Mouse (Mus musculus): ENCODE data around the gene Raver2. TPM values are rescaled to one million over a fixed set of nuclear protein-coding genes. Genes with fewer than 3 reads are reported as not detected.

Gene Raver2
- total and polyA plus RNA-seq, 3 experiments = 0.04 TPM; not detected in 2

DNA sequence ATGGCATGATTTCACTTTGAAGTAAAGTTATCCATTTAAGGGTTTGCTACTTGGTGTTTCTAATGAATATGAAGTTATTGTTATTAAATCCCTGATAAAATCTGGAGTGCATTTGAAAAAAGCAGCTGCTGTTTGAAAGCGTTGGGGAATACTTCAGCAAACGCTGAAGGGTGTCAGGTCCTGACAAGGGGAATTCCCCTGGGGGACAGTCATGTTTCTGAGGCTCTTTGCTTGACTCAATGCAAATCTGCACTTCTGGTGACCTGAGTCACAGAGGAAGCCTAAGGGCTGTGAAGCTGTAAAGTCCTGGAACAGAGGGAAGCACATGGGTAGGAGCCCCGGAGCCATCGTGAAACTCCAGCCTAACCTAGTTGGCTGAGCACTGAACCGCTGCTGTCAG, 73.0 kb downstream of the Raver2 start:
- Histone ChIP-seq H3K36me3 (replicated peaks in 1 of 2; ENCODE audit: control insufficient read depth in 1 of 2, insufficient read depth in 1 of 2, low read length in 1 of 2) (no peaks in the 10 kb centered on the region), H3K4me2 (ENCODE audit: insufficient read depth, low read depth, poor library complexity, severe bottlenecking) (peak overlapping the region; percentile 84), H3K4me1 (ENCODE audit: control insufficient read depth in 1 of 2, insufficient read depth in 2 of 2) (peaks cover 10 to 38% of the 10 kb centered on the region in 2 experiments), H3K9ac (ENCODE audit: insufficient read depth, low read depth) (no peak overlapping the region), H3K27ac (ENCODE audit: insufficient read depth, low read depth) (no peak overlapping the region), H3K27me3 (replicated peaks) (no peaks in the 10 kb centered on the region), H3K9me3 (replicated peaks; ENCODE audit: low read length) (no peaks in the 10 kb centered on the region), H3K4me3 (replicated peaks in 1 of 3; ENCODE audit: low read depth in 2 of 3, low read length in 2 of 3, poor library complexity in 1 of 3) (no peak overlapping the region), H3K79me2 (replicated peaks; ENCODE audit: control insufficient read depth, extremely low read depth, insufficient read depth, poor library complexity, severe bottlenecking) (no peaks in the 10 kb centered on the region)
- no peak for TF ChIP-seq POLR2AphosphoS2 (IDR thresholded peaks at IDR 0.05; ENCODE audit: low read depth, low read length)
- peak; percentile 39; the same call in 1 of the 2 replicates for TF ChIP-seq JUND (conservative IDR thresholded peaks at IDR 0.05; ENCODE audit: low read depth, low read length)
- TF ChIP-seq MXI1 (IDR thresholded peaks at IDR 0.05; ENCODE audit: low read depth, low read length) = peak; percentile 45; the same call in 1 of the 2 replicates
- peak; percentile 65; the same call in 1 of the 2 replicates for TF ChIP-seq RCOR1 (conservative IDR thresholded peaks at IDR 0.05; ENCODE audit: low read depth, low read length)
- peak; percentile 61 for TF ChIP-seq MYC (IDR thresholded peaks at IDR 0.05; ENCODE audit: low read depth, low read length)
- peak; percentile 64; the same call in 1 of the 2 replicates for TF ChIP-seq SIN3A (IDR thresholded peaks at IDR 0.05; ENCODE audit: low read length)
- peak; percentile 27; the same call in 1 of the 2 replicates for TF ChIP-seq TCF12 (IDR thresholded peaks at IDR 0.05; ENCODE audit: low read depth, low read length)
- TF ChIP-seq USF1 (IDR thresholded peaks at IDR 0.05; ENCODE audit: low read depth, low read length) = no peak
- TF ChIP-seq USF2 (conservative IDR thresholded peaks at IDR 0.05; ENCODE audit: low read depth, low read length) = no peak
- TF ChIP-seq ETS1 (conservative IDR thresholded peaks at IDR 0.05; ENCODE audit: low read depth, low read length) = peak; percentile 55; the same call in 1 of the 2 replicates
- no peak for TF ChIP-seq CTCF (conservative IDR thresholded peaks at IDR 0.05 in 1 of 2, IDR thresholded peaks at IDR 0.05 in 1 of 2; ENCODE audit: low read depth in 2 of 2, low read length in 2 of 2)
- TF ChIP-seq MAX (IDR thresholded peaks at IDR 0.05; ENCODE audit: low read length) = no peak; the same call in 1 of the 2 replicates
- 0 out of 2 replicates have a peak, but pooled peaks have one; percentile 45 for TF ChIP-seq MAFK (IDR thresholded peaks at IDR 0.05; ENCODE audit: insufficient replicate concordance, low read length)
- TF ChIP-seq BHLHE40 (IDR thresholded peaks at IDR 0.05; ENCODE audit: low read depth, low read length) = peak; percentile 87
- TF ChIP-seq MEF2A (IDR thresholded peaks at IDR 0.05; ENCODE audit: borderline replicate concordance, low read depth, low read length) = peak; percentile 48; the same call in 1 of the 2 replicates
- peak; percentile 25; the same call in 1 of the 2 replicates for TF ChIP-seq JUN (IDR thresholded peaks at IDR 0.05; ENCODE audit: insufficient read depth, low read depth, low read length)
- peak; percentile 70 for TF ChIP-seq IRF4 (IDR thresholded peaks at IDR 0.05; ENCODE audit: low read depth, low read length)
- TF ChIP-seq EP300 (IDR thresholded peaks at IDR 0.05; ENCODE audit: low read length) = peak; percentile 84
- 0 out of 2 replicates have a peak, but pooled peaks have one; percentile 52 for TF ChIP-seq MAZ (IDR thresholded peaks at IDR 0.05; ENCODE audit: low read depth, low read length)
- dilution Hi-C loops (cut with MboI; ENCODE audit: extremely low pct_ligation_motif_present, extremely low pct_unique_long_range_greater_than_20kb, low sequenced_read_pairs) = no loop called here
- DNase-seq (ENCODE audit: extremely low read depth) = peak; percentile 90
- in situ Hi-C loops (cut with MboI; ENCODE audit: low pct_ligation_motif_present, low pct_unique_long_range_greater_than_20kb, low sequenced_read_pairs) = loop anchor here (10.0 kb wide), 1 partner anchor 147 kb away; no protein-coding TSS in a partner anchor

DNA sequence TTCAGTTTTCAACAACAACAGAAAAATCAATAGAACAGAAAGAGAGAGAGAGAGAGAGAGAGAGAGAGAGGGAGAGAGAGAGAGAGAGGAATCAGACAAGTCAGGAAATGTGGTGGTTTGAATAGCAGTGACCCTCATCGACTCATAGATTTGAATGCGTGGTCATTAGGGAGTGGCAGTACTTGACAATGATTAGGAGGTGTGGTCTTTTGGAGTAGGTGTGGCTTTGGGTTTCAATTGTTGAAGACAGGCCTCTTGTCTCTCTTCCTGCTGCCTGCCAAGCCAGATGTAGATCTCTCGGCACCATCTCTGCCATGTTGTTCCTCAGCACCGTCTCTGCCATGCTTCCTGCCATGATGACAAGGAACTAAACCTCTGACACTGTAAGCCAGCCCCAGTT, 75.1 kb downstream of the Raver2 start:
- in situ Hi-C loops (cut with MboI; ENCODE audit: low pct_ligation_motif_present, low pct_unique_long_range_greater_than_20kb, low sequenced_read_pairs) (loop anchor here (10.0 kb wide), 1 partner anchor 149 kb away; no protein-coding TSS in a partner anchor), dilution Hi-C loops (cut with MboI; ENCODE audit: extremely low pct_ligation_motif_present, extremely low pct_unique_long_range_greater_than_20kb, low sequenced_read_pairs) (no loop called here)
- peaks cover 0 to 5% of the 10 kb centered on the region in 2 experiments for H3K36me3 ChIP-seq (replicated peaks in 1 of 2; ENCODE audit: control insufficient read depth in 1 of 2, insufficient read depth in 1 of 2, low read length in 1 of 2)
- peaks cover 10 to 38% of the 10 kb centered on the region in 2 experiments for H3K4me1 ChIP-seq (ENCODE audit: control insufficient read depth in 1 of 2, insufficient read depth in 2 of 2)
- no peaks in the 10 kb centered on the region for H3K27me3 ChIP-seq (replicated peaks)
- DNase-seq (ENCODE audit: extremely low read depth) = peak; percentile 66
- H3K79me2 ChIP-seq (replicated peaks; ENCODE audit: control insufficient read depth, extremely low read depth, insufficient read depth, poor library complexity, severe bottlenecking) = no peaks in the 10 kb centered on the region
- no peak for TF ChIP-seq NRF1 (IDR thresholded peaks at IDR 0.05; ENCODE audit: low read depth, low read length)
- TF ChIP-seq SIN3A (IDR thresholded peaks at IDR 0.05; ENCODE audit: low read length) = no peak
- TF ChIP-seq NELFE (IDR thresholded peaks at IDR 0.05; ENCODE audit: low read depth, low read length) = no peak
- TF ChIP-seq TCF12 (IDR thresholded peaks at IDR 0.05; ENCODE audit: low read depth, low read length) = no peak
- TF ChIP-seq JUND (conservative IDR thresholded peaks at IDR 0.05; ENCODE audit: low read depth, low read length) = no peak
- TF ChIP-seq POLR2A (IDR thresholded peaks at IDR 0.05; ENCODE audit: low read depth, low read length) = no peak
- no peak for TF ChIP-seq E2F4 (IDR thresholded peaks at IDR 0.05; ENCODE audit: insufficient replicate concordance, low read depth, low read length)
- TF ChIP-seq USF1 (IDR thresholded peaks at IDR 0.05; ENCODE audit: low read depth, low read length) = no peak
- TF ChIP-seq MAX (IDR thresholded peaks at IDR 0.05; ENCODE audit: low read length) = no peak
- TF ChIP-seq ZC3H11A (IDR thresholded peaks at IDR 0.05; ENCODE audit: low read depth, low read length) = no peak
- no peak for TF ChIP-seq PAX5 (IDR thresholded peaks at IDR 0.05; ENCODE audit: low read length)
- no peak for TF ChIP-seq MEF2A (IDR thresholded peaks at IDR 0.05; ENCODE audit: borderline replicate concordance, low read depth, low read length)
- no peak overlapping the region for H3K4me3 ChIP-seq (replicated peaks in 1 of 3; ENCODE audit: low read depth in 2 of 3, low read length in 2 of 3, poor library complexity in 1 of 3)
- H3K9ac ChIP-seq (ENCODE audit: insufficient read depth, low read depth) = no peak overlapping the region
- H3K27ac ChIP-seq (ENCODE audit: insufficient read depth, low read depth) = no peak overlapping the region
- H3K9me3 ChIP-seq (replicated peaks; ENCODE audit: low read length) = no peaks in the 10 kb centered on the region
- no peak overlapping the region for H3K4me2 ChIP-seq (ENCODE audit: insufficient read depth, low read depth, poor library complexity, severe bottlenecking)
